Mouse (Mus musculus) E14TG2a.4 (cell line): ENCODE measurements around the gene Tomm5.

Experiments
- CTCF ChIP-seq: conservative IDR thresholded peaks from 2 replicates; pipeline ENCODE4 v1.5.1; 2014; ENCODE audit warnings: low read length
- NANOG ChIP-seq: IDR thresholded peaks from 2 replicates; pipeline ENCODE4 v1.6.1; 2014; ENCODE audit warnings: borderline replicate concordance, low read length, mixed read lengths
- POU5F1 ChIP-seq: IDR thresholded peaks from 2 replicates; pipeline ENCODE4 v1.6.1; 2014; ENCODE audit warnings: low read length, borderline replicate concordance

- TF ChIP-seq CTCF (no peak), POU5F1 (no peak), NANOG (no peak)
Observed at GRCm38 (mm10) chr4:45131021-45131420, 23.1 kb upstream of the Tomm5 start.
